Mouse (Mus musculus): ENCODE data around the gene Syt5.
"Not testable (repeated sequence)": the region's sequence is repeated elsewhere in the genome, so short reads cannot be mapped to it uniquely, and the experiment has no call there.

Gene Syt5

GRCm38 (mm10) chr7:4526341-4527301 is 20.7 kb downstream of the Syt5 start:
- H3K9me3 ChIP-seq (ENCODE audit: low read length), result 0 out of 2 replicates have a peak, but pooled peaks cover 3% of the 10 kb centered on the region
- H3K27me3 ChIP-seq (ENCODE audit: insufficient read depth, low read length), result peaks cover 12% of the 10 kb centered on the region
- TF ChIP-seq CTCF (conservative IDR thresholded peaks at IDR 0.05; ENCODE audit: low read length) (peak; percentile 61), NANOG (IDR thresholded peaks at IDR 0.05; ENCODE audit: borderline replicate concordance, low read length) (no peak)
- peaks cover 4% of the 10 kb centered on the region for H3K36me3 ChIP-seq (ENCODE audit: insufficient read depth, low read length)
- H3K4me1 ChIP-seq (replicated peaks; ENCODE audit: low read depth, low read length), result peaks cover 72% of the 10 kb centered on the region
- peak overlapping the region; percentile 73 for H3K4me3 ChIP-seq (replicated peaks; ENCODE audit: low read length)

GRCm38 (mm10) chr7:4524212-4524922 is 23.0 kb downstream of the Syt5 start, which contains the start of gene Tnni3:
Gene Tnni3 (minus strand): TSS chr7:4524229.
- peak; percentile 57 for TF ChIP-seq CTCF (conservative IDR thresholded peaks at IDR 0.05; ENCODE audit: low read length)

GRCm38 (mm10) chr7:4523205-4524130 is 23.9 kb downstream of the Syt5 start:
- no peak for TF ChIP-seq POU5F1 (IDR thresholded peaks at IDR 0.05; ENCODE audit: borderline replicate concordance, low read length)
- peaks cover 26% of the 10 kb centered on the region for H3K27me3 ChIP-seq (ENCODE audit: insufficient read depth, low read length)
- peak overlapping the region; percentile 35 for H3K4me3 ChIP-seq (replicated peaks; ENCODE audit: low read length)
- H3K4me1 ChIP-seq (replicated peaks; ENCODE audit: low read depth, low read length), result peaks cover 66% of the 10 kb centered on the region
- peaks cover 23% of the 10 kb centered on the region for H3K36me3 ChIP-seq (ENCODE audit: insufficient read depth, low read length)
- H3K9me3 ChIP-seq (ENCODE audit: low read length), result 0 out of 2 replicates have a peak, but pooled peaks cover 3% of the 10 kb centered on the region

More at GRCm38 (mm10) chr7:4524212-4524922, 23.0 kb downstream of the Syt5 start, which contains the start of gene Tnni3:
- Histone ChIP-seq H3K27me3 (ENCODE audit: insufficient read depth, low read length) (peaks cover 26% of the 10 kb centered on the region), H3K4me1 (replicated peaks; ENCODE audit: low read depth, low read length) (peaks cover 67% of the 10 kb centered on the region), H3K4me3 (replicated peaks; ENCODE audit: low read length) (peak within 1 kb of the TSS; percentile 35), H3K36me3 (ENCODE audit: insufficient read depth, low read length) (peaks cover 16% of the 10 kb centered on the region)
- H3K9me3 ChIP-seq (ENCODE audit: low read length), result not testable (repeated sequence)

GRCm38 (mm10) chr7:4522292-4522691 is 25.0 kb downstream of the Syt5 start:
- Histone ChIP-seq H3K27me3 (ENCODE audit: insufficient read depth, low read length) (peaks cover 26% of the 10 kb centered on the region), H3K36me3 (ENCODE audit: insufficient read depth, low read length) (peaks cover 30% of the 10 kb centered on the region)
- TF ChIP-seq POU5F1 (IDR thresholded peaks at IDR 0.05; ENCODE audit: borderline replicate concordance, low read length) (no peak), CTCF (conservative IDR thresholded peaks at IDR 0.05; ENCODE audit: low read length) (no peak), NANOG (IDR thresholded peaks at IDR 0.05; ENCODE audit: borderline replicate concordance, low read length) (no peak)

GRCm38 (mm10) chr7:4521231-4522003 is 25.9 kb downstream of the Syt5 start:
- Histone ChIP-seq H3K27me3 (ENCODE audit: insufficient read depth, low read length) (peaks cover 26% of the 10 kb centered on the region), H3K36me3 (ENCODE audit: insufficient read depth, low read length) (peaks cover 30% of the 10 kb centered on the region), H3K9me3 (ENCODE audit: low read length) (0 out of 2 replicates have a peak, but pooled peaks cover 3% of the 10 kb centered on the region), H3K4me1 (replicated peaks; ENCODE audit: low read depth, low read length) (peaks cover 60% of the 10 kb centered on the region), H3K4me3 (replicated peaks; ENCODE audit: low read length) (peak overlapping the region; percentile 61)
- TF ChIP-seq CTCF (conservative IDR thresholded peaks at IDR 0.05; ENCODE audit: low read length) (no peak), NANOG (IDR thresholded peaks at IDR 0.05; ENCODE audit: borderline replicate concordance, low read length) (no peak)

More at GRCm38 (mm10) chr7:4522292-4522691, 25.0 kb downstream of the Syt5 start:
- Histone ChIP-seq H3K9me3 (ENCODE audit: low read length) (0 out of 2 replicates have a peak, but pooled peaks cover 3% of the 10 kb centered on the region), H3K4me1 (replicated peaks; ENCODE audit: low read depth, low read length) (peaks cover 59% of the 10 kb centered on the region), H3K4me3 (replicated peaks; ENCODE audit: low read length) (peak overlapping the region; percentile 35; the same call in 1 of the 2 replicates)

- TF ChIP-seq NANOG (IDR thresholded peaks at IDR 0.05; ENCODE audit: borderline replicate concordance, low read length), result no peak
- no peak for TF ChIP-seq POU5F1 (IDR thresholded peaks at IDR 0.05; ENCODE audit: borderline replicate concordance, low read length)
- TF ChIP-seq CTCF (conservative IDR thresholded peaks at IDR 0.05; ENCODE audit: low read length), result no peak
- Histone ChIP-seq H3K36me3 (ENCODE audit: insufficient read depth, low read length) (peaks cover 25% of the 10 kb centered on the region), H3K4me3 (replicated peaks; ENCODE audit: low read length) (no peak overlapping the region), H3K4me1 (replicated peaks; ENCODE audit: low read depth, low read length) (peaks cover 77% of the 10 kb centered on the region), H3K9me3 (ENCODE audit: low read length) (no peaks in the 10 kb centered on the region), H3K27me3 (ENCODE audit: insufficient read depth, low read length) (peaks cover 29% of the 10 kb centered on the region)
These were observed 28.9 kb downstream of the Syt5 start for GRCm38 (mm10) chr7:4518487-4518886.

GRCm38 (mm10) chr7:4516332-4517050 is 30.9 kb downstream of the Syt5 start, which contains the start of gene Tnnt1:
Gene Tnnt1 (minus strand): TSS chr7:4516382.
- Histone ChIP-seq H3K9me3 (ENCODE audit: low read length) (no peaks in the 10 kb centered on the region), H3K36me3 (ENCODE audit: insufficient read depth, low read length) (peaks cover 25% of the 10 kb centered on the region), H3K4me3 (replicated peaks; ENCODE audit: low read length) (peak within 1 kb of the TSS; percentile 51; the same call in 1 of the 2 replicates), H3K27me3 (ENCODE audit: insufficient read depth, low read length) (peaks cover 16% of the 10 kb centered on the region), H3K4me1 (replicated peaks; ENCODE audit: low read depth, low read length) (peaks cover 63% of the 10 kb centered on the region)
- TF ChIP-seq CTCF (conservative IDR thresholded peaks at IDR 0.05; ENCODE audit: low read length) (no peak), POU5F1 (IDR thresholded peaks at IDR 0.05; ENCODE audit: borderline replicate concordance, low read length) (no peak), NANOG (IDR thresholded peaks at IDR 0.05; ENCODE audit: borderline replicate concordance, low read length) (no peak)
